12 mouse cellular contexts compared by ENCODE assay signal in the genomic region with DNA sequence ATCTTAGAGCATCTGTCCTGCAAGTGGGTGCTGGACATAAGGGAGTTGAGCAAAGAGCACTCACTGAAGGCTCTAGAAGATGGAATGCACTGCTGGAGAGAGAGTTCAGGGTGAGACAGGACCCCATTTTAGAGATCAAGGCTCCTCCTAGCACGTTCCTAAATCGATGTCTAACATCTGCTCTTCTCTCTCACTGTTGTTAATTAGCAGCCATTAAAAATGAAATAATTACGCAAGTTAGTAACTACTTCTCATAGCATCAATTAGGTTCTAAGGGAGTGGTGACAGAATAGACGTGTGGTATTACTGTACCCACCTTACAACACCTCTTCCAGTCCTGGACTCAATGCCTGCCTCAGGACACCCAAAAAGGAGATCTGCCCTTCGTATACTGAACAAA.
DNase-seq lines count a peak whose midpoint lies in the region; ATAC-seq and TF ChIP-seq lines count a peak whose summit lies in the region.
"Had no signal": no experiment of that assay in that cellular context is flagged by ENCODE, and none has a peak within 500 bp of the region (broad histone marks: within the 10 kb centered on the region; RNA-seq: fewer than 3 reads in every experiment).

No protein-coding gene starts in this region.

- no peaks in the 10 kb centered on the region for H3K9me3 ChIP-seq in heart, embryonic 15.5 days (replicated peaks)
- 0 out of 2 replicates have a peak, but pooled peaks cover 4% of the 10 kb centered on the region for H3K9me3 ChIP-seq in forebrain, embryonic 13.5 days (replicated peaks)
- H3K9me3 ChIP-seq in hindbrain, embryonic 14.5 days (ENCODE audit: control insufficient read depth, low read length), result no peaks in the 10 kb centered on the region
- H3K9me3 ChIP-seq in midbrain, embryonic 16.5 days (replicated peaks; ENCODE audit: control insufficient read depth, low read length, poor library complexity, severe bottlenecking), result no peaks in the 10 kb centered on the region
- no peaks in the 10 kb centered on the region for H3K9me3 ChIP-seq in kidney, embryonic 16.5 days (ENCODE audit: low read length)
- H3K9me3 ChIP-seq: limb, embryonic 13.5 days; liver, embryonic 15.5 days had no signal

- no peaks in the 10 kb centered on the region for H3K36me3 ChIP-seq in heart, embryonic 15.5 days
- no peaks in the 10 kb centered on the region for H3K36me3 ChIP-seq in forebrain, embryonic 13.5 days (ENCODE audit: poor library complexity, severe bottlenecking)
- H3K36me3 ChIP-seq in hindbrain, embryonic 14.5 days (replicated peaks; ENCODE audit: control insufficient read depth, insufficient read depth), result no peaks in the 10 kb centered on the region
- no peaks in the 10 kb centered on the region for H3K36me3 ChIP-seq in midbrain, embryonic 16.5 days (ENCODE audit: control insufficient read depth, insufficient read depth, low read length)
- H3K36me3 ChIP-seq in kidney, embryonic 16.5 days (ENCODE audit: insufficient read depth, low read length), result no peaks in the 10 kb centered on the region
- no peaks in the 10 kb centered on the region for H3K36me3 ChIP-seq in kidney, adult 2 months (ENCODE audit: control insufficient read depth, insufficient read depth, low read length)
- H3K36me3 ChIP-seq: limb, embryonic 13.5 days; liver, embryonic 15.5 days had no signal

- DNase-seq in heart, adult 9 months (ENCODE audit: low spot score in 2 of 2), result no peak
- DNase-seq in hindbrain, embryonic 14.5 days (ENCODE audit: low spot score), result no peak
- DNase-seq in kidney, adult 2 months, result no peak
- DNase-seq: cerebellum, postnatal 25 days; layer of hippocampus, postnatal 36 days; lung, postnatal 36 days had no signal

- TF ChIP-seq CTCF in kidney, adult 2 months (conservative IDR thresholded peaks at IDR 0.05; ENCODE audit: insufficient read depth, insufficient read length, low read depth, low read length), result no peak

- H3K4me1 ChIP-seq in heart, embryonic 15.5 days (replicated peaks), result peaks cover 33% of the 10 kb centered on the region
- peaks cover 55% of the 10 kb centered on the region for H3K4me1 ChIP-seq in forebrain, embryonic 13.5 days
- H3K4me1 ChIP-seq in hindbrain, embryonic 14.5 days (replicated peaks; ENCODE audit: control insufficient read depth, insufficient read depth, low read length), result peaks cover 48% of the 10 kb centered on the region
- peaks cover 42% of the 10 kb centered on the region for H3K4me1 ChIP-seq in midbrain, embryonic 16.5 days (ENCODE audit: control insufficient read depth, insufficient read depth, low read length)
- H3K4me1 ChIP-seq in kidney, embryonic 16.5 days (ENCODE audit: insufficient read depth, low read length), result peaks cover 20% of the 10 kb centered on the region
- 0 out of 2 replicates have a peak, but pooled peaks cover 3% of the 10 kb centered on the region for H3K4me1 ChIP-seq in kidney, adult 2 months (ENCODE audit: control insufficient read depth, insufficient read depth, low read length)
- H3K4me1 ChIP-seq: liver, embryonic 15.5 days had no signal

- 79% methylated on average over 5 of the region's 5 CpGs for WGBS in heart, embryonic 15.5 days
- WGBS in forebrain, embryonic 13.5 days, result 60% methylated on average over 5 of the region's 5 CpGs
- 66% methylated on average over 5 of the region's 5 CpGs for WGBS in hindbrain, embryonic 14.5 days
- WGBS in midbrain, embryonic 16.5 days, result 72% methylated on average over 5 of the region's 5 CpGs
- WGBS in kidney, embryonic 16.5 days, result 78% methylated on average over 5 of the region's 5 CpGs
- 81% methylated on average over 5 of the region's 5 CpGs for WGBS in kidney, adult 2 months

- no peak for TF ChIP-seq POLR2A in kidney, adult 2 months (IDR thresholded peaks at IDR 0.05; ENCODE audit: low read depth, low read length)

- no peak overlapping the region for H3K9ac ChIP-seq in heart, embryonic 15.5 days
- no peak overlapping the region for H3K9ac ChIP-seq in forebrain, embryonic 13.5 days
- no peak overlapping the region for H3K9ac ChIP-seq in hindbrain, embryonic 14.5 days
- H3K9ac ChIP-seq in midbrain, embryonic 16.5 days (ENCODE audit: low read depth, low read length), result no peak overlapping the region
- no peak overlapping the region for H3K9ac ChIP-seq in kidney, embryonic 16.5 days (replicated peaks; ENCODE audit: low read length)
- H3K9ac ChIP-seq: limb, embryonic 13.5 days; liver, embryonic 15.5 days had no signal

- ATAC-seq in heart, embryonic 15.5 days (replicated peaks; ENCODE audit: insufficient number of reproducible peaks, insufficient read depth, low FRiP score, low read depth), result no peak
- no peak for ATAC-seq in forebrain, embryonic 13.5 days
- no peak for ATAC-seq in hindbrain, embryonic 14.5 days (ENCODE audit: low FRiP score)
- ATAC-seq in midbrain, embryonic 16.5 days, result no peak
- no peak for ATAC-seq in kidney, embryonic 16.5 days (ENCODE audit: low FRiP score, low TSS enrichment)

- no peak overlapping the region for H3K4me2 ChIP-seq in heart, embryonic 15.5 days
- no peak overlapping the region for H3K4me2 ChIP-seq in forebrain, embryonic 13.5 days
- no peak overlapping the region for H3K4me2 ChIP-seq in hindbrain, embryonic 14.5 days (replicated peaks)
- no peak overlapping the region for H3K4me2 ChIP-seq in midbrain, embryonic 16.5 days (ENCODE audit: low read length)
- H3K4me2 ChIP-seq in kidney, embryonic 16.5 days (replicated peaks; ENCODE audit: low read depth, low read length), result no peak overlapping the region
- H3K4me2 ChIP-seq: limb, embryonic 13.5 days; liver, embryonic 15.5 days had no signal

- no peaks in the 10 kb centered on the region for H3K27me3 ChIP-seq in heart, embryonic 15.5 days
- H3K27me3 ChIP-seq in forebrain, embryonic 13.5 days, result no peaks in the 10 kb centered on the region
- H3K27me3 ChIP-seq in hindbrain, embryonic 14.5 days (ENCODE audit: control insufficient read depth, insufficient read depth, low read length), result no peaks in the 10 kb centered on the region
- no peaks in the 10 kb centered on the region for H3K27me3 ChIP-seq in midbrain, embryonic 16.5 days (ENCODE audit: control insufficient read depth, insufficient read depth, low read depth, low read length)
- no peaks in the 10 kb centered on the region for H3K27me3 ChIP-seq in kidney, embryonic 16.5 days (ENCODE audit: insufficient read depth, low read length)
- no peaks in the 10 kb centered on the region for H3K27me3 ChIP-seq in kidney, adult 2 months (replicated peaks; ENCODE audit: control insufficient read depth, insufficient read depth, low read length)
- H3K27me3 ChIP-seq: limb, embryonic 13.5 days; liver, embryonic 15.5 days had no signal

- peak overlapping the region; percentile 0; the same call in 1 of the 2 replicates for H3K27ac ChIP-seq in heart, embryonic 15.5 days
- peak overlapping the region; percentile 73 for H3K27ac ChIP-seq in forebrain, embryonic 13.5 days
- H3K27ac ChIP-seq in hindbrain, embryonic 14.5 days, result peak overlapping the region; percentile 26
- H3K27ac ChIP-seq in midbrain, embryonic 16.5 days (ENCODE audit: low read length), result peak overlapping the region; percentile 43
- no peak overlapping the region for H3K27ac ChIP-seq in kidney, embryonic 16.5 days (ENCODE audit: low read length)
- H3K27ac ChIP-seq in kidney, adult 2 months (ENCODE audit: insufficient read depth, low read depth, low read length), result no peak overlapping the region
- H3K27ac ChIP-seq: liver, embryonic 15.5 days had no signal

- H3K4me3 ChIP-seq in heart, embryonic 15.5 days, result no peak overlapping the region
- H3K4me3 ChIP-seq in forebrain, embryonic 13.5 days, result no peak overlapping the region
- no peak overlapping the region for H3K4me3 ChIP-seq in hindbrain, embryonic 14.5 days (replicated peaks; ENCODE audit: low read length)
- no peak overlapping the region for H3K4me3 ChIP-seq in midbrain, embryonic 16.5 days (ENCODE audit: low read depth, low read length)
- no peak overlapping the region for H3K4me3 ChIP-seq in kidney, embryonic 16.5 days (ENCODE audit: low read length)
- no peak overlapping the region for H3K4me3 ChIP-seq in kidney, adult 2 months (ENCODE audit: insufficient read depth, low read depth, low read length)
- H3K4me3 ChIP-seq: limb, embryonic 13.5 days; liver, embryonic 15.5 days had no signal

Comparison
In these comparisons a context has a peak if more than half of its experiments do, and no peak if none do; other contexts are left out.
1. H3K27ac ChIP-seq: peak in heart, embryonic 15.5 days (single experiment), forebrain, embryonic 13.5 days (single experiment), hindbrain, embryonic 14.5 days (single experiment) and midbrain, embryonic 16.5 days (single experiment); none in kidney, embryonic 16.5 days (single experiment) and kidney, adult 2 months (single experiment).